Mouse (Mus musculus): ENCODE measurements at regions not wholly inside any gene's neighbourhood (a gene's known extent, or its start where the extent isn't known, plus 50 kb on each side); places are given as distances from the start of the nearest gene placed in this dataset.

DNA sequence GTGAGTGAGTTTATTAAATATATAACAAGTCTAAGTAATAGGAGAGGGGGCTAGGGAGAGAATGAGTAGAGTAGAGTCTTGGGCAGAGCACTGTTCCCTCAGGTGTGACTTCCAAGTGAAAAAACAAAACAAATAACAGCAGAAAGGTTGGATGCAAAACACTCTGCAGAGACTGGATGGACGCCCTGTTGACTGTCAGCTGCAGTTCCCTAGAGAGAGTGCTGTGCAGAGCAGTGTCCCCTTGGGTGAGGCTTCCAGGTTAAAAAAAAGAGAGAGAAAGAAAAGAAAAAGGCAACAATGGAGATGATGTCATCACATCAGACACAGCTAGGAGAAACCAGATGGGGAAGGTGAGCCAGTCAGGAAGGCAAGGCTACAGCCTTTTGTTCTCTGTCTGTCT, 137.6 kb upstream of the Hmgn3 start:
- H3K27me3 ChIP-seq (ENCODE audit: control insufficient read depth, insufficient read depth, low read length) = no peaks in the 10 kb centered on the region
- no peaks in the 10 kb centered on the region for H3K9me3 ChIP-seq (replicated peaks; ENCODE audit: control insufficient read depth, low read length)
- no peak overlapping the region for H3K9ac ChIP-seq (replicated peaks; ENCODE audit: low read depth, low read length)
- no peaks in the 10 kb centered on the region for H3K4me1 ChIP-seq (ENCODE audit: control insufficient read depth, insufficient read depth)
- WGBS = 70% methylated on average over 1 of the region's 1 CpGs
- DNase-seq (ENCODE audit: low spot score) = no peak
- no peak for ATAC-seq (ENCODE audit: insufficient read depth, low read depth)
- H3K4me3 ChIP-seq (ENCODE audit: low read depth, low read length) = no peak overlapping the region
- no peak overlapping the region for H3K4me2 ChIP-seq (ENCODE audit: low read depth, low read length)
- no peaks in the 10 kb centered on the region for H3K36me3 ChIP-seq (replicated peaks; ENCODE audit: control insufficient read depth, insufficient read depth, low read length)
- no peak overlapping the region for H3K27ac ChIP-seq (ENCODE audit: low read depth)
- TF ChIP-seq EP300 (IDR thresholded peaks at IDR 0.05; ENCODE audit: low read depth) = no peak
- no peak for TF ChIP-seq CTCF (IDR thresholded peaks at IDR 0.05; ENCODE audit: low read depth)

GRCm38 (mm10) chr9:83283662-83284061, 137.2 kb upstream of the Hmgn3 start:
- Histone ChIP-seq H3K4me1 (ENCODE audit: control insufficient read depth, insufficient read depth) (no peaks in the 10 kb centered on the region), H3K9ac (replicated peaks; ENCODE audit: low read depth, low read length) (no peak overlapping the region), H3K27me3 (ENCODE audit: control insufficient read depth, insufficient read depth, low read length) (no peaks in the 10 kb centered on the region), H3K4me3 (ENCODE audit: low read depth, low read length) (no peak overlapping the region), H3K36me3 (replicated peaks; ENCODE audit: control insufficient read depth, insufficient read depth, low read length) (no peaks in the 10 kb centered on the region), H3K9me3 (replicated peaks; ENCODE audit: control insufficient read depth, low read length) (no peaks in the 10 kb centered on the region), H3K4me2 (ENCODE audit: low read depth, low read length) (no peak overlapping the region), H3K27ac (ENCODE audit: low read depth) (no peak overlapping the region)
- ATAC-seq (ENCODE audit: insufficient read depth, low read depth) (no peak), DNase-seq (ENCODE audit: low spot score) (no peak)
- no peak for TF ChIP-seq EP300 (IDR thresholded peaks at IDR 0.05; ENCODE audit: low read depth)
- TF ChIP-seq CTCF (IDR thresholded peaks at IDR 0.05; ENCODE audit: low read depth) = no peak
- WGBS = 65% methylated on average over 4 of the region's 4 CpGs

DNA sequence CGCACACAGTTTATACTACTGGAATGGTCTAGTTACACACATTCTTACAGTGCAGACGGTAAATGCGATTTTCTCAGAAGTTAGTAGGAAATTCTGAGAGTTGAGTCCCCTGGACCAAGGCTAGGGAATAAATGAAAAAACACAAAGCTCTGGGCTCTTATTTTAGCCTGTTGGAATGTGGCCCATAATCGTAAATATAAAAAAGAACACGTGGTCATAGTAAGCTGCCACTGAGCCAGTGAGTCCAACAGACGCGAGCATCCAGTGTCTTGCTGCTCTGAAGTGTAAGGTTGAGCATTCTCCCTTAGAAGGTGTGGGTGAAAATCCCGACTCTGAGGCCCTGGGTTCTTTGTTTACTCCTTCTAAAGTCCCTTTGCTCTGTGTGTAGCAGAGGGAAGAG, 136.8 kb upstream of the Hmgn3 start:
- Histone ChIP-seq H3K9me3 (replicated peaks; ENCODE audit: control insufficient read depth, low read length) (no peaks in the 10 kb centered on the region), H3K9ac (replicated peaks; ENCODE audit: low read depth, low read length) (no peak overlapping the region), H3K4me3 (ENCODE audit: low read depth, low read length) (no peak overlapping the region), H3K4me2 (ENCODE audit: low read depth, low read length) (no peak overlapping the region), H3K27ac (ENCODE audit: low read depth) (no peak overlapping the region), H3K36me3 (replicated peaks; ENCODE audit: control insufficient read depth, insufficient read depth, low read length) (no peaks in the 10 kb centered on the region), H3K4me1 (ENCODE audit: control insufficient read depth, insufficient read depth) (no peaks in the 10 kb centered on the region), H3K27me3 (ENCODE audit: control insufficient read depth, insufficient read depth, low read length) (no peaks in the 10 kb centered on the region)
- 70% methylated on average over 8 of the region's 8 CpGs for WGBS
- no peak for DNase-seq (ENCODE audit: low spot score)
- TF ChIP-seq CTCF (IDR thresholded peaks at IDR 0.05; ENCODE audit: low read depth) (no peak), EP300 (IDR thresholded peaks at IDR 0.05; ENCODE audit: low read depth) (no peak)
- ATAC-seq (ENCODE audit: insufficient read depth, low read depth) = no peak

GRCm38 (mm10) chr9:83277791-83278190, 131.3 kb upstream of the Hmgn3 start:
- no peak overlapping the region for H3K4me2 ChIP-seq (ENCODE audit: low read depth, low read length)
- H3K4me1 ChIP-seq (ENCODE audit: control insufficient read depth, insufficient read depth) = no peaks in the 10 kb centered on the region
- ATAC-seq (ENCODE audit: insufficient read depth, low read depth) (no peak), DNase-seq (ENCODE audit: low spot score) (no peak)
- H3K27ac ChIP-seq (ENCODE audit: low read depth) = no peak overlapping the region
- H3K4me3 ChIP-seq (ENCODE audit: low read depth, low read length) = no peak overlapping the region
- H3K9ac ChIP-seq (replicated peaks; ENCODE audit: low read depth, low read length) = no peak overlapping the region
- WGBS = 36% methylated on average over 5 of the region's 5 CpGs
- no peaks in the 10 kb centered on the region for H3K36me3 ChIP-seq (replicated peaks; ENCODE audit: control insufficient read depth, insufficient read depth, low read length)
- H3K27me3 ChIP-seq (ENCODE audit: control insufficient read depth, insufficient read depth, low read length) = no peaks in the 10 kb centered on the region
- TF ChIP-seq CTCF (IDR thresholded peaks at IDR 0.05; ENCODE audit: low read depth) (no peak), EP300 (IDR thresholded peaks at IDR 0.05; ENCODE audit: low read depth) (no peak)
- H3K9me3 ChIP-seq (replicated peaks; ENCODE audit: control insufficient read depth, low read length) = no peaks in the 10 kb centered on the region

DNA sequence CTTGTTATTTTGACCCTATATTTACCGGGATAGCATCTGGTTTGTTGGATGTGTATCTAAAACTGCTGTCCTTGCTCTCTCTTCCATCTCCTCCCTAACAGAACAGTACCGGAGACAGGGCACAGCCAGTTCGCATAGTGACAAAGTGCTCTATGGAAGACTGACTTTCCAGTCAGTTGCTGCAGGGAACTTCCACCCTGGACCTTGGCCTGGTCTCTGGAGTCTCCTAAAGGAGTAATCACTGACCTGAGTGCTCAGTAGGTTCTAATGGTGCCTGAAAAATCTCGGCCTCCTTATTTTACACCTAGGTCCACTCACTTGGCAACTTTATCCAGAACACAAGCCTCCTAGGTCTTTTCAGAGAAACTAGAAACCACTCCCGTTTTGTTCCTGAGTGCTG, 130.9 kb upstream of the Hmgn3 start:
- WGBS = 58% methylated on average over 5 of the region's 5 CpGs
- no peak for TF ChIP-seq CTCF (IDR thresholded peaks at IDR 0.05; ENCODE audit: low read depth)
- DNase-seq (ENCODE audit: low spot score) (no peak), ATAC-seq (ENCODE audit: insufficient read depth, low read depth) (no peak)
- Histone ChIP-seq H3K4me3 (ENCODE audit: low read depth, low read length) (no peak overlapping the region), H3K27me3 (ENCODE audit: control insufficient read depth, insufficient read depth, low read length) (no peaks in the 10 kb centered on the region), H3K4me1 (ENCODE audit: control insufficient read depth, insufficient read depth) (no peaks in the 10 kb centered on the region), H3K36me3 (replicated peaks; ENCODE audit: control insufficient read depth, insufficient read depth, low read length) (no peaks in the 10 kb centered on the region), H3K27ac (ENCODE audit: low read depth) (no peak overlapping the region), H3K9ac (replicated peaks; ENCODE audit: low read depth, low read length) (no peak overlapping the region), H3K4me2 (ENCODE audit: low read depth, low read length) (no peak overlapping the region), H3K9me3 (replicated peaks; ENCODE audit: control insufficient read depth, low read length) (no peaks in the 10 kb centered on the region)

DNA sequence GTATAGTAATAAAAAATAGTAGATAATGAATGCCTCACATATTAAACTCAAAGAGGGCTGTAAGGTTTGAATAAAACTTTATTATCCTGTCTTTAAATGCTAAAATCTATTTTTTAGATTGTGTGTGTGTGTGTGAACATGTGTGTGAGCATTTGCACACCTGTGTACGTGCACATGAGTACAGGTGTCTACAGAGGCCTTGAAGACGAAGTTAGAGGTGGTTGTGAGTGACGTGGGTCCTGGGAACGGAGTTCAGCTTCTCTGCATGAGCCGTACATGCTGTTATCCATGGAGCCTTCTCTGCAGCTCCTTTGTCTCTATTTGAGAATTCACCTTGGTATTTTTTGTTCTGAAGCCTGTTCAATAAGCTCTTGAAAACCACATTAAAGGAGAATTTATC, 129.8 kb upstream of the Hmgn3 start:
- Histone ChIP-seq H3K9ac (replicated peaks; ENCODE audit: low read depth, low read length) (no peak overlapping the region), H3K4me3 (ENCODE audit: low read depth, low read length) (no peak overlapping the region), H3K9me3 (replicated peaks; ENCODE audit: control insufficient read depth, low read length) (no peaks in the 10 kb centered on the region), H3K36me3 (replicated peaks; ENCODE audit: control insufficient read depth, insufficient read depth, low read length) (no peaks in the 10 kb centered on the region), H3K27me3 (ENCODE audit: control insufficient read depth, insufficient read depth, low read length) (no peaks in the 10 kb centered on the region), H3K4me2 (ENCODE audit: low read depth, low read length) (no peak overlapping the region), H3K27ac (ENCODE audit: low read depth) (no peak overlapping the region), H3K4me1 (ENCODE audit: control insufficient read depth, insufficient read depth) (no peaks in the 10 kb centered on the region)
- WGBS = 81% methylated on average over 5 of the region's 5 CpGs
- DNase-seq (ENCODE audit: low spot score) = no peak
- TF ChIP-seq CTCF (IDR thresholded peaks at IDR 0.05; ENCODE audit: low read depth) = no peak
- TF ChIP-seq EP300 (IDR thresholded peaks at IDR 0.05; ENCODE audit: low read depth) = no peak
- ATAC-seq (ENCODE audit: insufficient read depth, low read depth) = no peak
